Mouse (Mus musculus) stomach, embryonic 16.5 days (tissue): ENCODE measurements around the gene Alkbh5. TPM values are rescaled to one million over a fixed set of nuclear protein-coding genes. Genes with fewer than 3 reads are reported as not detected.
"Not testable (repeated sequence)": the region's sequence is repeated elsewhere in the genome, so short reads cannot be mapped to it uniquely, and the experiment has no call there.

Experiments
- ATAC-seq: fragments of 200-750 bp; cut with Nextera tagmentation; 2 replicates; pipeline ENCODE4 v1.8.0; 2017; ENCODE audit warnings: moderate number of reproducible peaks, moderate TSS enrichment; ENCODE audit not compliant: insufficient read depth, low FRiP score
- H3K27ac ChIP-seq: fragments of 300-500 bp; sonication (generic); 2 replicates; pipeline ENCODE4 v1.5.1; 2014; ENCODE audit warnings: low read length
- H3K27me3 ChIP-seq: fragments of 300-500 bp; sonication (generic); 2 replicates; pipeline ENCODE4 v1.6.1; 2014; ENCODE audit warnings: low read length, control low read depth, mixed read lengths; ENCODE audit not compliant: control insufficient read depth, insufficient read depth
- H3K36me3 ChIP-seq: fragments of 300-500 bp; sonication (generic); 2 replicates; pipeline ENCODE4 v1.6.1; 2014; ENCODE audit warnings: low read length; ENCODE audit not compliant: control insufficient read depth, insufficient read depth
- H3K4me1 ChIP-seq: fragments of 300-500 bp; sonication (generic); 2 replicates; pipeline ENCODE4 v1.6.1; 2014; ENCODE audit warnings: low read length, control low read depth, mixed read lengths; ENCODE audit not compliant: control insufficient read depth, insufficient read depth
- H3K4me2 ChIP-seq: fragments of 300-500 bp; sonication (generic); 2 replicates; pipeline ENCODE4 v1.6.1; 2014; ENCODE audit warnings: low read depth, low read length, mixed read lengths
- H3K4me3 ChIP-seq: fragments of 300-500 bp; sonication (generic); replicated peaks from 2 replicates; pipeline ENCODE4 v1.5.1; 2014; ENCODE audit warnings: mild to moderate bottlenecking, low read length
- H3K9ac ChIP-seq: fragments of 300-500 bp; sonication (generic); 2 replicates; pipeline ENCODE4 v1.6.1; 2014; ENCODE audit warnings: low read length
- H3K9me3 ChIP-seq: fragments of 300-500 bp; sonication (generic); replicated peaks from 2 replicates; pipeline ENCODE4 v1.6.1; 2016; ENCODE audit warnings: low read length, control low read depth; ENCODE audit not compliant: control insufficient read depth
- WGBS: fragments of 180-500 bp; shearing (Covaris S2); extraction: QIAGEN DNeasy Blood & Tissue Kit; methylation state at CpG from one replicate; pipeline ENCODE4 v1.1.7; 2014; 5-methylcytosine and 5-hydroxymethylcytosine counted together
- polyA plus RNA-seq: library from polyadenylated mRNA; unstranded; fragments of >200 nt; fragmentation: Nextera tagmentation; extraction: Ambion mirVana; gene quantifications from 2 replicates; pipeline ENCODE4 v1.2.1, GENCODE M21; 2015

The Alkbh5 gene
- polyA plus RNA-seq, 1 experiment from 2014 or later, result 26.7 TPM

DNA sequence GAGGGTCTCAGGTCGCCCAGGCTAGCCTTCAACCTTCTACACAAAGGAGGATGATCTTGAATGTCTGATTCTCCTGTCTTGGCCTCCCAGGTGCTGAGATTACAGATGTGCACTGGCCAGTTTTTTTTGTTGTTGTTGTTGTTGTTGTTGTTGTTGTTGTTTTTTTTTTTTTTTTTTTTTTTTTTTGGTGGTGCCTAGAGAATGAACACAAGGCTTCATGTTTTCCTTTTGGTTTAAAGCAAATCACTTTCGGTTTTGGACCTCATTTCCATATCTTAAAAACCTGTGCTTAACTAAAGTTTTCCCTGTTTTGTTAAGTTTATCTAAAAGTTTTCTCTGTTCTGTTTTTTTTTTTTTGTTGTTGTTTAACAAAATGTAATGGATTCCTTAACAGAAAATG is 3.4 kb downstream of the Alkbh5 start:
- ATAC-seq, result no peak
- H3K36me3 ChIP-seq, result no peaks in the 10 kb centered on the region
- H3K27me3 ChIP-seq, result no peaks in the 10 kb centered on the region
- WGBS, result 7% methylated on average over 2 of the region's 2 CpGs
- peak overlapping the region; percentile 93 for H3K9ac ChIP-seq
- H3K9me3 ChIP-seq, result no peaks in the 10 kb centered on the region
- H3K4me1 ChIP-seq, result peaks cover 38% of the 10 kb centered on the region
- H3K27ac ChIP-seq, result peak overlapping the region; percentile 100; the same call in 1 of the 2 replicates
- peak overlapping the region; percentile 85 for H3K4me3 ChIP-seq
- peak overlapping the region; percentile 97 for H3K4me2 ChIP-seq

DNA sequence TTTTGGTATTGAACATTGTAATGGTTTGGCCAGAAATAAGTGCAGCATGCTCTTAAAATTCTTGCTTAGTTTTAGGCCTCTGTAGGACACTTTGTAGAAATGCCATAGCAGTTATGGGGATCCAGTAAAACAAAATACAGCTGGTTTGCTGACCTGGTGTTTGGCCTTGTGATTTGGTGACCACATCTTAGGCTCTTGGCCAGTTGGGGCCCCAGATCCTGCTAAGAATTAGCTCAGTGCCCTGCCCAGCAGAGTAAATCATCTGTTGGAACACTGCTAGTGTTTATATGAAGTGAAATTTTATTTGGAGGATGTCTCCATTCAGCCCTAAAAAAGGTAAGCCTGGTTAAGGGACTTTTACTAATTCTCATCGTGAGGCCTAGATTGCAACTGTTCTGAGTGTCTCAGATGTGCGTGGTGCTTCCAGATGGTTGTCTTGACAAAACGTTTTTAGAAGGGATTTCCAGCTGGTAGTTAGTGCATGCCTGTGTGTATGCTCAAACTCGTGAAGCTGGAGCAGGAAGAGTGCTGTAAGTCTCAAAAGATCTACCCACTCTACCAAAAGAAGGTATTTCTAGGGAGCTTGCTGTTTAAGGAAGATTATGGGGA is 3.9 kb downstream of the Alkbh5 start:
- ATAC-seq, result no peak
- H3K4me1 ChIP-seq, result peaks cover 41% of the 10 kb centered on the region
- H3K27ac ChIP-seq, result peak overlapping the region; percentile 56
- 2% methylated on average over 4 of the region's 4 CpGs for WGBS
- no peaks in the 10 kb centered on the region for H3K9me3 ChIP-seq
- H3K9ac ChIP-seq, result peak overlapping the region; percentile 65
- no peaks in the 10 kb centered on the region for H3K36me3 ChIP-seq
- H3K4me2 ChIP-seq, result peak overlapping the region; percentile 97
- peak overlapping the region; percentile 44 for H3K4me3 ChIP-seq
- no peaks in the 10 kb centered on the region for H3K27me3 ChIP-seq

DNA sequence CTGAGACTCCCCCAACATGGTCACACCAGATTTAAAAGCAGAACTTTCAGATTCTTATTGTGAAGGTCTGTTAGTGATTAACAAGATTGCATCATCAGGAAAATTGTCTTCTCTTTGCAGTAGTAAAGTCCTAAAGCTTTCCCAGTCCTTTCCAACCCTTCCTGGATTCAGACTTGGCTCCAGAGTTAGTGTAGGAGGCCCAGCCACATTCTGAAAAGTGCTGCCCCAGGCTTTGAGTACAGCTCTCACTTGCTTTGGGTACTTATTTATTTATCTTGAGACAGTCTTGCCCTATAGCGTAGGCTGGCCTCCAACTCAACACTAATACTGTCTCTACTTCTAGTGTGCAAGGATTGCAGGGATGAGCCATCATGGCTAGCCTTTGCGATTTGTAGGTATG is 4.6 kb downstream of the Alkbh5 start:
- Histone ChIP-seq H3K9ac (peak overlapping the region; percentile 65), H3K36me3 (no peaks in the 10 kb centered on the region), H3K27ac (peak overlapping the region; percentile 56; the same call in 1 of the 2 replicates), H3K9me3 (no peaks in the 10 kb centered on the region), H3K4me1 (peaks cover 44% of the 10 kb centered on the region), H3K4me3 (peak overlapping the region; percentile 44), H3K4me2 (peak overlapping the region; percentile 97), H3K27me3 (no peaks in the 10 kb centered on the region)
- 60% methylated on average over 2 of the region's 2 CpGs for WGBS
- no peak for ATAC-seq

DNA sequence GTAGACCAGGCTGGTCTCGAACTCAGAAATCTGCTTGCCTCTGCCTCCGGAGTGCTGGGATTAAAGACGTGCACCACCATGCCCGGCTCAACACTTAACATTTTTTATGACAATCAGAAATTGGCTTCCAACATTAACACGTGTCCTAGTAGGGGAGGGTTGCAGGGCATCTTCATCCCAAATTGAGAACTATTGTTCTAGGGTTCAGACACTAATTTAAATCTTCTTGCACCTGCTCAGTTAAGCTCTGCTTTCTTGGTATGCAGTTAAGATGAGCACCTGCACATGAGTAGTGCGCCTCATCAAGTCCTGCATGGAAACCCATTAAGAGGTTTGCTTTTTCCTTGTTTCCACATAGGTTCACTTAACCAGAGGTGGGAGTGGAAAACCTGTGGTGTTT is 5.7 kb downstream of the Alkbh5 start:
- no peak overlapping the region for H3K4me2 ChIP-seq
- H3K4me1 ChIP-seq, result peaks cover 38% of the 10 kb centered on the region

DNA sequence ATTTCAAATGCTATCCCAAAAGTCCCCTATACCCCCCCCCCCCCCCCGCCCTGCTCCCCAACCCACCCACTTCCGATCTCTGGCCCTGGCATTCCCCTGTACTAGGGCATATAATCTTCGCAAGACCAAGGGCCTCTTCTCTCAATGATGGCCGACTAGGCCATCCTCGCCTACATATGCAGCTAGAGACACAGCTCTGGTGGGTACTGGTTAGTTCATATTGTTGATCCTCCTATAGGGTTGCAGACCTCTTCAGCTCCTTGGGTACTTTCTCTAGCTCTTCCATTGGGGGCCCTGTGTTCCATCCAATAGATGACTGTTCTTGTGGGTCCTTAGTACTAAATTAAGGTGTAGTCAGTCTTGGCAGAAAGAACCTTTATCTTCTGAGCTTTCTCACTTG is 7.0 kb downstream of the Alkbh5 start:
- H3K9me3 ChIP-seq, H3K27me3 ChIP-seq, H3K4me2 ChIP-seq, H3K27ac ChIP-seq, H3K36me3 ChIP-seq, ATAC-seq, H3K4me3 ChIP-seq, H3K9ac ChIP-seq: not testable (repeated sequence)
- 86% methylated on average over 5 of the region's 5 CpGs for WGBS
- H3K4me1 ChIP-seq, result peaks cover 38% of the 10 kb centered on the region

More for the DNA sequence above, 5.7 kb downstream of the Alkbh5 start:
- Histone ChIP-seq H3K36me3 (no peaks in the 10 kb centered on the region), H3K27ac (no peak overlapping the region), H3K27me3 (no peaks in the 10 kb centered on the region), H3K9ac (no peak overlapping the region), H3K9me3 (no peaks in the 10 kb centered on the region), H3K4me3 (no peak overlapping the region)
- no peak for ATAC-seq
- 81% methylated on average over 6 of the region's 6 CpGs for WGBS

DNA sequence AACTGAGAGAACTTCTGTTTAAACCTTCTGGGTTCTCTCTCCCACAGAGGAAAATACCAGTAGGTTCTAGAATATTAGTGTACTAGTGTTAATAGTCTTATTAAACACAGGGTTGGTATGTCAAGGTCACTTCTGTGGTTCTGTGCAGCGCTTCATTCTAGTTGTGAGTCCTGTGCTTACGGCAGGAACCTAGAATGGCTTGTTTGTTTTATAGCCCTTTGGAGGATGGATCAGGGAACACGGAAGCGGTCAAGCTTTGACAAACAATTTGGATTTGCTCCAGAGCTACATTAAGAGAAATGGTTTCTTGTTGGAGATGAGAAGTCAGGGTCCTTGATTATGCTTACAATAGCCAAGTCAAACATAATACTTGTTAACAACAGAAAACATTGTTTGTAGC is 9.3 kb downstream of the Alkbh5 start:
- no peak overlapping the region for H3K9ac ChIP-seq
- H3K4me2 ChIP-seq, result no peak overlapping the region
- H3K9me3 ChIP-seq, result no peaks in the 10 kb centered on the region
- H3K36me3 ChIP-seq, result peaks cover 22% of the 10 kb centered on the region; the same call in 1 of the 2 replicates
- H3K27me3 ChIP-seq, result no peaks in the 10 kb centered on the region
- ATAC-seq, result no peak
- no peak overlapping the region for H3K27ac ChIP-seq
- WGBS, result 47% methylated on average over 4 of the region's 4 CpGs
- H3K4me3 ChIP-seq, result no peak overlapping the region
- peaks cover 32% of the 10 kb centered on the region for H3K4me1 ChIP-seq

DNA sequence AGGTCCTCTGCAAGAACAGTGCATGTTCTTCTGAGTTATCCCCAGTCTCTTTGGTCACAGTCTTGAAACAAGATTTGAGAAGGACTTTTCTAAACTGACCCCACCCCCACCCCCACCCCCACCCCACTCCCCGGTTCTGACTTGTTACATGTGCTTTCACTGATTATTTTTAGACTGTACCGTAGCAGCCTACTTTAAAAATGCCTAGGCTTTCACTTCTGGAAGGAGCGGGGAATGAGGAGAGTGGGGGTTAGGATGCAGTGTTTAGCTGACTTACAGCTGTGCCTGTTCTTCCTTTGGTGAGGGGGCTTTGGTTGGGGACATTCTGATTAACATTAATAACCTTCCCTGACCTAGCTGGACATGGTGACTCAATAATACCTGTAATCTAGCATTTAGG is 11.9 kb downstream of the Alkbh5 start:
- Histone ChIP-seq H3K4me1 (peaks cover 16% of the 10 kb centered on the region), H3K4me3 (no peak overlapping the region), H3K27ac (no peak overlapping the region), H3K36me3 (peaks cover 28% of the 10 kb centered on the region; the same call in 1 of the 2 replicates), H3K9me3 (no peaks in the 10 kb centered on the region), H3K9ac (no peak overlapping the region), H3K4me2 (no peak overlapping the region), H3K27me3 (no peaks in the 10 kb centered on the region)
- WGBS, result 88% methylated on average over 3 of the region's 3 CpGs
- ATAC-seq, result no peak

DNA sequence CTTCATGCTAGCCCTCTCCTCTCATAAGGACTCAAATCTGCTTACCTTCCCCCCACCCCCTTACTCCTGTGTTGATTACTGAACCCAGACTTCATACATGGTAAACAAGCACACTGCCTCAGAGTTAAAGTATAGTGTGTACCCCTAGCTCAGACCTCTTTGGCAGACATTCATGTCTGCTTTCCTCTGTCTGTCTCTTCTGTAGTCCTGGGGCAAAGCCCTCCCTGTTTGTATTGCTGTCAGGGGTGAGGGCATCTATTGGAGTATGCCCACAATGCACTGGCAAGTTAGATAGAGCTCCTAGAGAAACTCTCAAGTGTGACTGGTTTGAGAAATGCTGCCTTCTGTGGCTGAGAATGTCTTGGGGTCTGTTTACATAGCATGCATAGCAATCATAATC is 16.9 kb downstream of the Alkbh5 start:
- no peaks in the 10 kb centered on the region for H3K9me3 ChIP-seq
- ATAC-seq, result no peak
- H3K27me3 ChIP-seq, result no peaks in the 10 kb centered on the region
- no peak overlapping the region for H3K27ac ChIP-seq
- peaks cover 32% of the 10 kb centered on the region for H3K36me3 ChIP-seq
- H3K4me3 ChIP-seq, result no peak overlapping the region
- no peak overlapping the region for H3K9ac ChIP-seq
- H3K4me1 ChIP-seq, result no peaks in the 10 kb centered on the region
- no peak overlapping the region for H3K4me2 ChIP-seq

DNA sequence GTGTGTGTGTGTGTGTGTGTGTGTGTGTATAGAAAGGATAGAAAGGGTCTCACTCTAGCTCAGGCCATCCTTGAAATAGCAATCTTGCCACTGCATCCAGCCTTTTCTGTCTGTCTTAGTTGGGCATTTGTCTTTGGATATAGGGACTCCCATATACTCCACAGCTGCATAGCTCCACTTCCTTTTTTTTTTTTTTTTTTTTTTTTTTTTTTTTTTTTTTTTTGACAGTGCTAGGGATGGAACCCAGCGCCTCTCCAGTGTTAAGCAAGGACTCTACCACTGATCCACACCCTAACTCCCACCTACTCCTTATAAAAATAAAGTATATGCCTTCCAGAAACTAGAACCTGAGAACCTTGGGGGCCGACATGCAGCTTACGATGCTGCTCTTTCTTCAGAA is 21.5 kb downstream of the Alkbh5 start:
- ATAC-seq, result no peak
- Histone ChIP-seq H3K4me1 (no peaks in the 10 kb centered on the region), H3K4me2 (no peak overlapping the region), H3K4me3 (no peak overlapping the region), H3K27ac (no peak overlapping the region), H3K9ac (no peak overlapping the region), H3K27me3 (no peaks in the 10 kb centered on the region), H3K9me3 (no peaks in the 10 kb centered on the region), H3K36me3 (peaks cover 24% of the 10 kb centered on the region)
- 87% methylated on average over 3 of the region's 3 CpGs for WGBS
